Mouse (Mus musculus): Measurements from ENCODE around the gene Krt20. TPM values are rescaled to one million over a fixed set of nuclear protein-coding genes. Genes with fewer than 3 reads are reported as not detected.

Gene Krt20
- total and polyA plus RNA-seq, 3 experiments: not detected

Other genes with a start within 250 kb of the Krt20 start
- 243 and 265 TPM in 2 replicates for gene Smarce1, start 207.1 kb downstream of the Krt20 start, total RNA-seq (2012; rRNA removed)
- 100 to 1,000 TPM in 1 of 2 experiments, not detected in 1; 277 TPM for gene Smarce1, start 207.1 kb downstream of the Krt20 start, polyA plus RNA-seq (2012; ENCODE audit: insufficient read depth in 1 of 2, insufficient read length in 2 of 2, low read depth in 1 of 2, low replicate concordance in 2 of 2, missing spikeins in 1 of 2)
- not detected in 2 replicates for gene Krt222, start 194.1 kb downstream of the Krt20 start, total RNA-seq (2012; rRNA removed)
- gene Krt222, start 194.1 kb downstream of the Krt20 start, polyA plus RNA-seq (2012; ENCODE audit: insufficient read depth in 1 of 2, insufficient read length in 2 of 2, low read depth in 1 of 2, low replicate concordance in 2 of 2, missing spikeins in 1 of 2): under 1 TPM in 1 of 2 experiments, not detected in 1; 0.07 TPM
- gene Krt24, start 152.9 kb downstream of the Krt20 start, total RNA-seq (2012; rRNA removed): not detected in 2 replicates
- not detected for gene Krt24, start 152.9 kb downstream of the Krt20 start, polyA plus RNA-seq (2012; ENCODE audit: insufficient read depth in 1 of 2, insufficient read length in 2 of 2, low read depth in 1 of 2, low replicate concordance in 2 of 2, missing spikeins in 1 of 2)
- gene Krt25, start 115.2 kb downstream of the Krt20 start, total RNA-seq (2012; rRNA removed): not detected in 2 replicates
- not detected for gene Krt25, start 115.2 kb downstream of the Krt20 start, polyA plus RNA-seq (2012; ENCODE audit: insufficient read depth in 1 of 2, insufficient read length in 2 of 2, low read depth in 1 of 2, low replicate concordance in 2 of 2, missing spikeins in 1 of 2)
- not detected in 2 replicates for gene Krt26, start 100.2 kb downstream of the Krt20 start, total RNA-seq (2012; rRNA removed)
- not detected for gene Krt26, start 100.2 kb downstream of the Krt20 start, polyA plus RNA-seq (2012; ENCODE audit: insufficient read depth in 1 of 2, insufficient read length in 2 of 2, low read depth in 1 of 2, low replicate concordance in 2 of 2, missing spikeins in 1 of 2)
- gene Krt27, start 87.0 kb downstream of the Krt20 start, total RNA-seq (2012; rRNA removed): not detected in 2 replicates
- gene Krt27, start 87.0 kb downstream of the Krt20 start, polyA plus RNA-seq (2012; ENCODE audit: insufficient read depth in 1 of 2, insufficient read length in 2 of 2, low read depth in 1 of 2, low replicate concordance in 2 of 2, missing spikeins in 1 of 2): not detected
- not detected in 2 replicates for gene Krt28, start 63.2 kb downstream of the Krt20 start, total RNA-seq (2012; rRNA removed)
- gene Krt28, start 63.2 kb downstream of the Krt20 start, polyA plus RNA-seq (2012; ENCODE audit: insufficient read depth in 1 of 2, insufficient read length in 2 of 2, low read depth in 1 of 2, low replicate concordance in 2 of 2, missing spikeins in 1 of 2): not detected
- gene Krt10, start 48.8 kb downstream of the Krt20 start, total RNA-seq (2012; rRNA removed): not detected in 2 replicates
- not detected for gene Krt10, start 48.8 kb downstream of the Krt20 start, polyA plus RNA-seq (2012; ENCODE audit: insufficient read depth in 1 of 2, insufficient read length in 2 of 2, low read depth in 1 of 2, low replicate concordance in 2 of 2, missing spikeins in 1 of 2)
- not detected in 2 replicates for gene Krt12, start 15.9 kb downstream of the Krt20 start, total RNA-seq (2012; rRNA removed)
- gene Krt12, start 15.9 kb downstream of the Krt20 start, polyA plus RNA-seq (2012; ENCODE audit: insufficient read depth in 1 of 2, insufficient read length in 2 of 2, low read depth in 1 of 2, low replicate concordance in 2 of 2, missing spikeins in 1 of 2): under 1 TPM in 1 of 2 experiments, not detected in 1; 0.10 TPM
- gene Krt23, start 55.0 kb upstream of the Krt20 start, total RNA-seq (2012; rRNA removed): not detected in 2 replicates
- gene Krt23, start 55.0 kb upstream of the Krt20 start, polyA plus RNA-seq (2012; ENCODE audit: insufficient read depth in 1 of 2, insufficient read length in 2 of 2, low read depth in 1 of 2, low replicate concordance in 2 of 2, missing spikeins in 1 of 2): not detected
- gene Krt39, start 83.2 kb upstream of the Krt20 start, total RNA-seq (2012; rRNA removed): not detected in 2 replicates
- gene Krt39, start 83.2 kb upstream of the Krt20 start, polyA plus RNA-seq (2012; ENCODE audit: insufficient read depth in 1 of 2, insufficient read length in 2 of 2, low read depth in 1 of 2, low replicate concordance in 2 of 2, missing spikeins in 1 of 2): not detected
- gene Krt40, start 105.0 kb upstream of the Krt20 start, total RNA-seq (2012; rRNA removed): not detected in 2 replicates
- not detected for gene Krt40, start 105.0 kb upstream of the Krt20 start, polyA plus RNA-seq (2012; ENCODE audit: insufficient read depth in 1 of 2, insufficient read length in 2 of 2, low read depth in 1 of 2, low replicate concordance in 2 of 2, missing spikeins in 1 of 2)
- not detected in 2 replicates for gene Krtap3-3, start 112.7 kb upstream of the Krt20 start, total RNA-seq (2012; rRNA removed)
- gene Krtap3-3, start 112.7 kb upstream of the Krt20 start, polyA plus RNA-seq (2012; ENCODE audit: insufficient read depth in 1 of 2, insufficient read length in 2 of 2, low read depth in 1 of 2, low replicate concordance in 2 of 2, missing spikeins in 1 of 2): not detected
- not detected in 2 replicates for gene Krtap3-2, start 118.7 kb upstream of the Krt20 start, total RNA-seq (2012; rRNA removed)
- gene Krtap3-2, start 118.7 kb upstream of the Krt20 start, polyA plus RNA-seq (2012; ENCODE audit: insufficient read depth in 1 of 2, insufficient read length in 2 of 2, low read depth in 1 of 2, low replicate concordance in 2 of 2, missing spikeins in 1 of 2): not detected
- gene Gm11939, start 121.3 kb upstream of the Krt20 start, total RNA-seq (2012; rRNA removed): not detected in 2 replicates
- gene Gm11939, start 121.3 kb upstream of the Krt20 start, polyA plus RNA-seq (2012; ENCODE audit: insufficient read depth in 1 of 2, insufficient read length in 2 of 2, low read depth in 1 of 2, low replicate concordance in 2 of 2, missing spikeins in 1 of 2): not detected
- not detected in 2 replicates for gene Krtap3-1, start 128.5 kb upstream of the Krt20 start, total RNA-seq (2012; rRNA removed)
- gene Krtap3-1, start 128.5 kb upstream of the Krt20 start, polyA plus RNA-seq (2012; ENCODE audit: insufficient read depth in 1 of 2, insufficient read length in 2 of 2, low read depth in 1 of 2, low replicate concordance in 2 of 2, missing spikeins in 1 of 2): not detected
- gene Krtap1-5, start 142.9 kb upstream of the Krt20 start, total RNA-seq (2012; rRNA removed): not detected in 2 replicates
- gene Krtap1-5, start 142.9 kb upstream of the Krt20 start, polyA plus RNA-seq (2012; ENCODE audit: insufficient read depth in 1 of 2, insufficient read length in 2 of 2, low read depth in 1 of 2, low replicate concordance in 2 of 2, missing spikeins in 1 of 2): not detected
- gene Krtap1-4, start 145.5 kb upstream of the Krt20 start, total RNA-seq (2012; rRNA removed): not detected in 2 replicates
- not detected for gene Krtap1-4, start 145.5 kb upstream of the Krt20 start, polyA plus RNA-seq (2012; ENCODE audit: insufficient read depth in 1 of 2, insufficient read length in 2 of 2, low read depth in 1 of 2, low replicate concordance in 2 of 2, missing spikeins in 1 of 2)
- not detected in 2 replicates for gene Krtap1-3, start 153.2 kb upstream of the Krt20 start, total RNA-seq (2012; rRNA removed)
- gene Krtap1-3, start 153.2 kb upstream of the Krt20 start, polyA plus RNA-seq (2012; ENCODE audit: insufficient read depth in 1 of 2, insufficient read length in 2 of 2, low read depth in 1 of 2, low replicate concordance in 2 of 2, missing spikeins in 1 of 2): not detected
- gene Krtap9-3, start 160.0 kb upstream of the Krt20 start, total RNA-seq (2012; rRNA removed): not detected in 2 replicates
- gene Krtap9-3, start 160.0 kb upstream of the Krt20 start, polyA plus RNA-seq (2012; ENCODE audit: insufficient read depth in 1 of 2, insufficient read length in 2 of 2, low read depth in 1 of 2, low replicate concordance in 2 of 2, missing spikeins in 1 of 2): not detected
- not detected in 2 replicates for gene Gm11938, start 165.2 kb upstream of the Krt20 start, total RNA-seq (2012; rRNA removed)
- gene Gm11938, start 165.2 kb upstream of the Krt20 start, polyA plus RNA-seq (2012; ENCODE audit: insufficient read depth in 1 of 2, insufficient read length in 2 of 2, low read depth in 1 of 2, low replicate concordance in 2 of 2, missing spikeins in 1 of 2): not detected
- not detected in 2 replicates for gene Gm11937, start 172.0 kb upstream of the Krt20 start, total RNA-seq (2012; rRNA removed)
- gene Gm11937, start 172.0 kb upstream of the Krt20 start, polyA plus RNA-seq (2012; ENCODE audit: insufficient read depth in 1 of 2, insufficient read length in 2 of 2, low read depth in 1 of 2, low replicate concordance in 2 of 2, missing spikeins in 1 of 2): not detected
- not detected in 2 replicates for gene Krtap2-4, start 176.7 kb upstream of the Krt20 start, total RNA-seq (2012; rRNA removed)
- not detected for gene Krtap2-4, start 176.7 kb upstream of the Krt20 start, polyA plus RNA-seq (2012; ENCODE audit: insufficient read depth in 1 of 2, insufficient read length in 2 of 2, low read depth in 1 of 2, low replicate concordance in 2 of 2, missing spikeins in 1 of 2)
- gene Gm11562, start 182.3 kb upstream of the Krt20 start, total RNA-seq (2012; rRNA removed): not detected in 2 replicates
- not detected for gene Gm11562, start 182.3 kb upstream of the Krt20 start, polyA plus RNA-seq (2012; ENCODE audit: insufficient read depth in 1 of 2, insufficient read length in 2 of 2, low read depth in 1 of 2, low replicate concordance in 2 of 2, missing spikeins in 1 of 2)
- gene Krtap4-1, start 190.1 kb upstream of the Krt20 start, total RNA-seq (2012; rRNA removed): not detected in 2 replicates
- not detected for gene Krtap4-1, start 190.1 kb upstream of the Krt20 start, polyA plus RNA-seq (2012; ENCODE audit: insufficient read depth in 1 of 2, insufficient read length in 2 of 2, low read depth in 1 of 2, low replicate concordance in 2 of 2, missing spikeins in 1 of 2)
- not detected in 2 replicates for gene Krtap4-2, start 196.9 kb upstream of the Krt20 start, total RNA-seq (2012; rRNA removed)
- gene Krtap4-2, start 196.9 kb upstream of the Krt20 start, polyA plus RNA-seq (2012; ENCODE audit: insufficient read depth in 1 of 2, insufficient read length in 2 of 2, low read depth in 1 of 2, low replicate concordance in 2 of 2, missing spikeins in 1 of 2): not detected
- not detected in 2 replicates for gene Krtap4-7, start 205.9 kb upstream of the Krt20 start, total RNA-seq (2012; rRNA removed)
- not detected for gene Krtap4-7, start 205.9 kb upstream of the Krt20 start, polyA plus RNA-seq (2012; ENCODE audit: insufficient read depth in 1 of 2, insufficient read length in 2 of 2, low read depth in 1 of 2, low replicate concordance in 2 of 2, missing spikeins in 1 of 2)
- not detected in 2 replicates for gene Gm11555, start 212.1 kb upstream of the Krt20 start, total RNA-seq (2012; rRNA removed)
- gene Gm11555, start 212.1 kb upstream of the Krt20 start, polyA plus RNA-seq (2012; ENCODE audit: insufficient read depth in 1 of 2, insufficient read length in 2 of 2, low read depth in 1 of 2, low replicate concordance in 2 of 2, missing spikeins in 1 of 2): not detected
- not detected in 2 replicates for gene Gm11563, start 220.8 kb upstream of the Krt20 start, total RNA-seq (2012; rRNA removed)
- gene Gm11563, start 220.8 kb upstream of the Krt20 start, polyA plus RNA-seq (2012; ENCODE audit: insufficient read depth in 1 of 2, insufficient read length in 2 of 2, low read depth in 1 of 2, low replicate concordance in 2 of 2, missing spikeins in 1 of 2): not detected
- not detected in 2 replicates for gene Krtap4-6, start 227.8 kb upstream of the Krt20 start, total RNA-seq (2012; rRNA removed)
- not detected for gene Krtap4-6, start 227.8 kb upstream of the Krt20 start, polyA plus RNA-seq (2012; ENCODE audit: insufficient read depth in 1 of 2, insufficient read length in 2 of 2, low read depth in 1 of 2, low replicate concordance in 2 of 2, missing spikeins in 1 of 2)

Data from MEL (cell line).